Mouse (Mus musculus) neural tube, embryonic 14.5 days (tissue): ENCODE results near the gene H2-M10.5. TPM values are rescaled to one million over a fixed set of nuclear protein-coding genes. Genes with fewer than 3 reads are reported as not detected.
"Not testable (repeated sequence)": the region's sequence is repeated elsewhere in the genome, so short reads cannot be mapped to it uniquely, and the experiment has no call there.

Source experiments
- ATAC-seq: fragments of 200-750 bp; cut with Nextera tagmentation; 2 replicates; pipeline ENCODE4 v1.8.0; 2017; ENCODE audit warnings: low read depth, mild to moderate bottlenecking, moderate TSS enrichment, moderate library complexity
- H3K27ac ChIP-seq: fragments of 300-500 bp; sonication (generic); 2 replicates; pipeline ENCODE4 v1.5.1; 2014; ENCODE audit warnings: low read depth, mild to moderate bottlenecking, control low read depth, low read length, moderate library complexity, mixed read lengths
- H3K27me3 ChIP-seq: fragments of 300-500 bp; sonication (generic); 2 replicates; pipeline ENCODE4 v1.6.1; 2014; ENCODE audit warnings: low read length; ENCODE audit not compliant: control insufficient read depth, insufficient read depth
- H3K36me3 ChIP-seq: fragments of 300-500 bp; sonication (generic); 2 replicates; pipeline ENCODE4 v1.6.1; 2014; ENCODE audit warnings: low read length, mixed read lengths; ENCODE audit not compliant: control insufficient read depth, insufficient read depth
- H3K4me1 ChIP-seq: fragments of 300-500 bp; sonication (generic); 2 replicates; pipeline ENCODE4 v1.6.1; 2014; ENCODE audit warnings: low read length; ENCODE audit not compliant: control insufficient read depth, insufficient read depth
- H3K4me2 ChIP-seq: fragments of 300-500 bp; sonication (generic); 2 replicates; pipeline ENCODE4 v1.6.1; 2014; ENCODE audit warnings: mild to moderate bottlenecking, low read depth, low read length, control low read depth
- H3K4me3 ChIP-seq: fragments of 300-500 bp; sonication (generic); 2 replicates; pipeline ENCODE4 v1.5.1; 2014; ENCODE audit warnings: low read depth, low read length, control low read depth, mixed read lengths
- H3K9ac ChIP-seq: fragments of 300-500 bp; sonication (generic); replicated peaks from 2 replicates; pipeline ENCODE4 v1.6.1; 2014; ENCODE audit warnings: low read depth, mild to moderate bottlenecking, control low read depth, low read length, mixed read lengths
- H3K9me3 ChIP-seq: fragments of 300-500 bp; sonication (generic); 2 replicates; pipeline ENCODE4 v1.6.1; 2016; ENCODE audit warnings: low read length; ENCODE audit not compliant: control insufficient read depth
- WGBS: fragments of 180-500 bp; shearing (Covaris S2); extraction: QIAGEN DNeasy Blood & Tissue Kit; methylation state at CpG from one replicate; pipeline ENCODE4 v1.1.7; 2014; 5-methylcytosine and 5-hydroxymethylcytosine counted together
- polyA plus RNA-seq: library from polyadenylated mRNA; unstranded; fragments of >200 nt; fragmentation: Nextera tagmentation; extraction: Ambion mirVana; gene quantifications from 2 replicates; pipeline ENCODE4 v1.2.1, GENCODE M21; 2014

Gene H2-M10.5
- polyA plus RNA-seq, result not detected in 2 replicates

DNA sequence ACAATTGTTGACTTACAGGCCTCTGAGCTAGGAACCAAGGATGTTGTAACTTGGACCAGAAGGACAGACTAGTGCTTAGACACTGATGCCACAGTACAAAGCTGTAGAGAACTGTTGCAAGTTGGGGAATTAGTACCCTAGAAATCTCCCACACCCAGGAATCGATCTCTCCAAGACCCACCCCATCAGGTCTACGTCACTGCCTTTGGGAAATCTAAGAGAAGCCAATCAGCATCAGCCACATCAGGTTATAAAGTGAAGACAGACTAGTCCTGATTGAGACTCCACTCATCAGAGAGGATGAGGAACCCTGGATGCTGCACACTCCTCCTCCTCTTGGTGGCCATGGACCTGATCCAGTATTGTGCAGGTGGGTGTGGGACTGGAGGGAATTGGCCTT lies at the start of gene H2-M10.5:
Gene H2-M10.5, plus strand, starts transcription at position 301 of the 400 bp plus-strand sequence.
- not testable (repeated sequence) for H3K36me3 ChIP-seq, H3K9ac ChIP-seq, H3K4me1 ChIP-seq, H3K4me2 ChIP-seq, H3K27ac ChIP-seq, H3K9me3 ChIP-seq, H3K27me3 ChIP-seq, ATAC-seq, H3K4me3 ChIP-seq
- 94% methylated on average over 2 of the region's 2 CpGs for WGBS

DNA sequence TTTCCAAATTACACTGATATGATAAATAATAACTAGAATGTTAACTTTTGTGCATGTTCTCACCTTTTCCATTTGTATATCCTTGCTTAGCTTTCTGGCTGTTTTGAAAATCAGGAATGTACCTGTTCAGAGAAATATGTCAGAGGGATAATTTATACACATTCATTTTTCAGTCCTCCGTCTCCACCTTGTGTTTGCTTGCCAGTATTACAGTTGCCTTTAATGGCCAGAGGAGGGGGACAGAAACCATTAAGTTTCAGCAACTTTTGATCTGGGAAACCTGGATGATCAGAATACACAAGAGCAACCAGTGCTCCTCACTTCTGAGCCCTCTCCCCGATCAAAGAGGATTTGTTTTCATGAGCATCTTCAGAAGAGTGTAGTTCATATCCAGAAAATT lies 46.7 kb upstream of the H2-M10.5 start:
- no peak overlapping the region for H3K4me3 ChIP-seq
- no peak overlapping the region for H3K27ac ChIP-seq
- no peaks in the 10 kb centered on the region for H3K36me3 ChIP-seq
- H3K9me3 ChIP-seq, result no peaks in the 10 kb centered on the region
- no peak overlapping the region for H3K4me2 ChIP-seq
- 33% methylated on average over 2 of the region's 2 CpGs for WGBS
- H3K4me1 ChIP-seq, result no peaks in the 10 kb centered on the region
- H3K9ac ChIP-seq, result no peak overlapping the region
- no peaks in the 10 kb centered on the region for H3K27me3 ChIP-seq
- ATAC-seq, result no peak

DNA sequence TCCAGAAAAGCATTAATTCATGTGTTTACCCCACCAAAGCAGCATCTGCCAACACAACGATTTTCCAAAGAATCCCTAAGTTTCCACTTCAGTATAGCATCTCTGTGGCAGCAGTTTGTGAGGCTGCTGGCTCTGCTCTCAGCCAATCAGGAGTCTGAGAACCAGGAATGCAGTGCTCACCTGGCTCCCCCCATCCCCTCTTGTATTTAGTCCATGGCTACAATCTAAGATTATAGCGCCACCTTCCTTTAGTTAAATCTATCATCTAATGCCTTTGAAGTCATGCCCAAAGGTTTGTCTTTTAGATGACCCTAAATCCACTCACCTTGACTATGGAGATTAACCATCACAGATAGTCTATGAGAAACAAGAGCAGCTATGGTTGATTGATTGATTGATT lies 8.9 kb upstream of the H2-M10.5 start:
- ATAC-seq, result 0 out of 2 replicates have a peak, but pooled peaks have one; percentile 21
- Histone ChIP-seq H3K36me3 (no peaks in the 10 kb centered on the region), H3K4me1 (no peaks in the 10 kb centered on the region), H3K9me3 (no peaks in the 10 kb centered on the region), H3K27me3 (no peaks in the 10 kb centered on the region), H3K9ac (no peak overlapping the region), H3K4me3 (no peak overlapping the region), H3K27ac (no peak overlapping the region), H3K4me2 (no peak overlapping the region)
- 62% methylated on average over 2 of the region's 2 CpGs for WGBS

DNA sequence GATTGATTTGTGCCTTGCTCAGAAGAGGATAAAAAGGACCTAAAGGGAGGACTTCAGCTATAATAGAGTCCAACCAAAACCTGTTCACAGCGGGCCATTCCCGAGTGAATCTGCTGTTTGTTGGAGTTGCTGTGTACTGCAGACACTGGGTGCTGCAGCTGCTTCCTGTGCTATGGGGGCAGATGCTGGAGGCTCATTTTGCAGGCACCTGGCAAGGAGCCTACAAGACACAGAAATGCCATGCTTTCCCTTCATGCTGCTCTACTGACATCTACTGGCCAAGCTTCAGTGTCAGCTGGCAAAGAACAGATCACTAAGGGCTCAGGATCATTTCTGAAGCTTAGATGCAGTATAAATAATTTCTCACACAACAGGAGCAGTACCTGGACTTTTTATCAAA lies 8.5 kb upstream of the H2-M10.5 start:
- not testable (repeated sequence) for H3K36me3 ChIP-seq, H3K9ac ChIP-seq, H3K4me3 ChIP-seq, H3K27ac ChIP-seq, H3K4me2 ChIP-seq, H3K4me1 ChIP-seq, H3K27me3 ChIP-seq, H3K9me3 ChIP-seq
- 28% methylated on average over 2 of the region's 2 CpGs for WGBS
- ATAC-seq, result peak; percentile 70

DNA sequence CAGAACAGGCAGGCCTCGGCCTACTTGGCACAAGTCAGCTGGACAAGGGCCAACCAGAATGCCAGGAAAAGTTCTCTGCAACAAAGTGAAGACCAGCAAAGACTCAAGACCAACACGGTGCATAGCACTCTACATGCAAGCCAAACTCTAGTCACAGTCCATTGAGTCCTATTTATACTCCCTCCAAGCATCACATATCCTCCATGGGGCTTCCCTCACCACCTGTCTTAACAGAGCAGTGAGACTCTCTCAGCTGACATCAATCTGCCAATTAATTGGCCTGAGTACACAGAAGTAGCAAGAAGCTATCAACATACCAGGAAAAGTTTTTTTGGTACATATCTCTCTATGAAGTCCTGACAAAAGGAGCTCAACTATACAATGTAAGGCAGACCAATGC lies 7.3 kb upstream of the H2-M10.5 start:
- H3K9ac ChIP-seq, ATAC-seq, H3K27ac ChIP-seq, H3K4me2 ChIP-seq, H3K4me3 ChIP-seq, H3K9me3 ChIP-seq, H3K27me3 ChIP-seq, H3K4me1 ChIP-seq, H3K36me3 ChIP-seq: not testable (repeated sequence)
- WGBS, result 66% methylated on average over 2 of the region's 2 CpGs

DNA sequence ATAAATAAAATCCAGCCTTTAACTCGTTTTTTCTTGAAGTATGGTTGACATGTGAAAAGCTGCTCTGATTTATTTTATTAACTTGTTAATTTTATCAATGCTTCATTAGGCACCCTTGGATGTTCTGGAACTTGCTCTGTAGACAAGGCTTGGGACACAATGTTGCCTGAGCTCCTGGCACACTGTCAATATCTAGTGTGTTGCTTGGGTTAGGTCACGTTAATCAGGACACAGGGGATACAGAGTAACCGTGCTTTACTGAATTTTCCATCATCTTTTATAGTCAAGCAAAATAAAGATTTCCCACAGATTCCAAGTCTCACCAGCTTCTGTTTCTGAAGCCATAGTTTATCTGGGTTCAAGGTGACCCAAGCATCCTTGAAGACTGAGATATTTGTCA lies 8.8 kb downstream of the H2-M10.5 start:
- H3K36me3 ChIP-seq, result no peaks in the 10 kb centered on the region

DNA sequence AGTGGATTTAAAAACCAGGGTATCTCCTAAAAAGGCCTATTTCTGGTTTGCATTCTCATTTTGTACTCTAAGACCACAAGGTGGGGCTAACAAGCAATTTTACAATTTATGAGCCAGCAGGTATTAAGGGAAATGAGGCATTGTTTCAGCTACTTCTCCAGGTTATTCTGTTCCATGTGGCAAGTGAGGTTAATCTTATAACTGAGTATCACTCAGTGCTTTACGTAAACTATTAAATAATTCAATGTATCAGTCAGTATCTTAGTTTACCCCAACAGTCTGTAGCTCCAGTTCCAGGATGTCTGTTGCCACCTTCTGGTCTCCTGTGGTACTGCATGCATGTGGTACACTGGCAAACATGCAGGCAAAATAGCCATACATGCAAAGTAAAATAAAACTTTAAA lies 13.8 kb downstream of the H2-M10.5 start:
- H3K36me3 ChIP-seq, H3K27ac ChIP-seq, H3K4me1 ChIP-seq, H3K27me3 ChIP-seq, H3K9me3 ChIP-seq, H3K4me2 ChIP-seq, H3K9ac ChIP-seq, H3K4me3 ChIP-seq, ATAC-seq: not testable (repeated sequence)
- WGBS, result 41% methylated on average over 1 of the region's 1 CpGs

More for the DNA sequence above, 8.8 kb downstream of the H2-M10.5 start:
- WGBS, result 78% methylated on average over 3 of the region's 3 CpGs
- no peak overlapping the region for H3K27ac ChIP-seq
- no peaks in the 10 kb centered on the region for H3K4me1 ChIP-seq
- H3K9me3 ChIP-seq, result no peaks in the 10 kb centered on the region
- no peak overlapping the region for H3K9ac ChIP-seq
- no peak overlapping the region for H3K4me2 ChIP-seq
- no peak overlapping the region for H3K4me3 ChIP-seq
- no peaks in the 10 kb centered on the region for H3K27me3 ChIP-seq
- ATAC-seq, result no peak

DNA sequence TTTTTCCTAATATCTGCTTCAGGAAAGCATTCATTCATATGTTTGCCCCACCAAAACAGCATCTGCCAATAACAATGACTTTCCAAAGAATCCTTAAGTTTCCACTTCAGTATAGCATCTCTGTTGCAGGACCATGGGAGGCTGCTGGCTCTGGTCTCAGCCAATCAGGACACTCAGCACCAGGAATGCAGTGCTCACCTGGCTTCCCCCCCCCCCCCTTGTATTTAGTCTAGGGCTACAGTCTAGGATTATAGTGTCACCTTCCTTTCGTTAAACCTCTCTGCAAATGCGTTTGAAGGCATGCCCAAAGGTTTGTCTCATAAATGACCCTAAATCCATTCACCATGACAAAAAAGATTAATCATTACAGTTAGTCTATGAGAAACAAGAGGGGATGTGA lies 15.6 kb downstream of the H2-M10.5 start:
- Histone ChIP-seq H3K27me3 (no peaks in the 10 kb centered on the region), H3K4me3 (no peak overlapping the region), H3K4me1 (no peaks in the 10 kb centered on the region), H3K27ac (no peak overlapping the region), H3K9me3 (no peaks in the 10 kb centered on the region), H3K4me2 (no peak overlapping the region), H3K36me3 (no peaks in the 10 kb centered on the region), H3K9ac (no peak overlapping the region)
- WGBS, result 74% methylated on average over 2 of the region's 2 CpGs
- ATAC-seq, result peak; percentile 70

DNA sequence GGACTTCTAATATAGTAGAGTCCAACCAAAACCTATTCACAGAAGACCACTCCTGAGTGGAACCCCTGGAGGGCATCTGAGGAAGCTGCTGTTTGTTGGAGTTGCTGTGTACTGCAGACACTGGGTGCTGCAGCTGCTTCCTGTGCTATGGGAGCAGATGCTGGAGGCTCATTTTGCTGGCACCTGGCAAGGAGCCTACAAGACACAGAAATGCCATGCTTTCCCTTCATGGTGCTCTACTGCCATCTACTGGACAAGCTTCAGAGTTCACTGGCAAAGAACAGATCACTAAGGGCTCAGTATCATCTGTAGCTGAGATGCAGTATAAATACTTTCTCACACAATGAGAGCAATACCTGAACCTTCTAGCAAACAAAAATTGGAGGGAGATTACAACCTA lies 16.1 kb downstream of the H2-M10.5 start:
- H3K4me1 ChIP-seq, H3K4me2 ChIP-seq, H3K4me3 ChIP-seq, H3K27me3 ChIP-seq, H3K9ac ChIP-seq, H3K9me3 ChIP-seq, H3K36me3 ChIP-seq, H3K27ac ChIP-seq: not testable (repeated sequence)
- ATAC-seq, result peak; percentile 93

DNA sequence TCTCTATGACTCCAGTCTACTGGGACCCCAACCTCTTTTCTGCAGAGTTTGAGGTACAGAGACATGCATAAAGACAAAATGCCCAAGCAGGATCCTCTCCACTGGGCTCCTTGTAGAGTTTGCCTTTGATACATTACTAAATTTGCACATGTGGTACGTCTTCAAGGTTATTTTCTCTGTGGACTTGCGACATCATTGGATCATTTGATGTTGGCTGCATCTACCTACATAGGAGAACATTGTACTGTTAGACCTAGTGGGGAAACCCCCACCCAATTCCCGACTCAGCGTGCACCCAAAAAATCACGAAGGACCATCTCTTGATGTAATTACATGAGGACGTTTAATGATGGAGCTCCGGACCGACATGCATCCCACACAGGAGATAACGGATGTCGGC lies 26.8 kb downstream of the H2-M10.5 start:
- H3K9ac ChIP-seq, result no peak overlapping the region
- H3K9me3 ChIP-seq, result no peaks in the 10 kb centered on the region
- no peak overlapping the region for H3K4me3 ChIP-seq
- 94% methylated on average over 10 of the region's 10 CpGs for WGBS
- no peaks in the 10 kb centered on the region for H3K4me1 ChIP-seq
- H3K27me3 ChIP-seq, result no peaks in the 10 kb centered on the region
- no peak overlapping the region for H3K4me2 ChIP-seq
- no peak for ATAC-seq
- H3K27ac ChIP-seq, result no peak overlapping the region
- H3K36me3 ChIP-seq, result no peaks in the 10 kb centered on the region
